Mouse (Mus musculus) left cerebral cortex, postnatal 25 days (tissue): ENCODE measurements around the gene Gm7102. TPM values are rescaled to one million over a fixed set of nuclear protein-coding genes. Genes with fewer than 3 reads are reported as not detected.
A peak's percentile ranks its signal among the peaks of the same experiment; 100 is the strongest.
"Not testable (repeated sequence)": the region's sequence is repeated elsewhere in the genome, so short reads cannot be mapped to it uniquely, and the experiment has no call there.

Source experiments
- DNase-seq, 2 experiments: peaks; one replicate each; pipeline ENCODE4 v3.0.0; 2022; ENCODE audit warnings: low spot score in 2 of 2, mixed read lengths in 1 of 2
- intact Hi-C: fragments of 180-260 bp; cut with DNase I; formaldehyde crosslinking; loops from one replicate; pipeline ENCODE4 v1.15.1; 2025
- total RNA-seq, 2 experiments: library from RNA; stranded (reverse); gene quantifications; 2 replicates each; pipeline ENCODE4 v1.2.3; 2021

The Gm7102 gene
- not detected for total RNA-seq

DNA sequence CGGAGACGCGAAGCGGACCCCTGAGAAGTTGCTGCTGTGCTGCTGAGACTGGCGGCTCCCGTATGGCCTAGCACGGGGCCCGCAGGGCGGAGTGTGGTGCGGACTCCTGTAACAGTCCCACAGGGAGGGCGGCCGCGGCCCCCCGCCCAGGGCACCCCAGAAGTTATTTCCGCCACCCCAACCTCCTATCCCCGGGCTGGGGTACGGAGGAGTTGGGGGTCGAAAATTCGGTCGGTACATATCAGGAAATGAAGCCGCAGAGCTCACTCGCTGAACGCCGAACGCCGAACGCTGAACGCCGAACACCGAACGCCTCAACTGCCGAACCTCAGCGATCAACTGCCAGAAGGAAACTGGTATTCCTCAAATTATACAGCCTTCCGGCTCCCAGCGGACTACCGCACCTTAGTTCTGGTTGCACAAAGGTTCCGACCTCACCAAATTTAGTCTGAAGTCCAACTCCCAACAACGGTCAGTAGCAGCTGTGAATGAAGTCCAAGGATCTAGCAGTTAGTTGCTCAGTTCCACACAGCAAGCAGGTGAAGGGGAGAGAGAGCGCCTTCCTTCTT is at the start of gene Gm7102:
Gene Gm7102 (minus strand): TSS at position 554 of the 569 bp plus-strand sequence.
- DNase-seq = no peak
- intact Hi-C loops = no loop called here

DNA sequence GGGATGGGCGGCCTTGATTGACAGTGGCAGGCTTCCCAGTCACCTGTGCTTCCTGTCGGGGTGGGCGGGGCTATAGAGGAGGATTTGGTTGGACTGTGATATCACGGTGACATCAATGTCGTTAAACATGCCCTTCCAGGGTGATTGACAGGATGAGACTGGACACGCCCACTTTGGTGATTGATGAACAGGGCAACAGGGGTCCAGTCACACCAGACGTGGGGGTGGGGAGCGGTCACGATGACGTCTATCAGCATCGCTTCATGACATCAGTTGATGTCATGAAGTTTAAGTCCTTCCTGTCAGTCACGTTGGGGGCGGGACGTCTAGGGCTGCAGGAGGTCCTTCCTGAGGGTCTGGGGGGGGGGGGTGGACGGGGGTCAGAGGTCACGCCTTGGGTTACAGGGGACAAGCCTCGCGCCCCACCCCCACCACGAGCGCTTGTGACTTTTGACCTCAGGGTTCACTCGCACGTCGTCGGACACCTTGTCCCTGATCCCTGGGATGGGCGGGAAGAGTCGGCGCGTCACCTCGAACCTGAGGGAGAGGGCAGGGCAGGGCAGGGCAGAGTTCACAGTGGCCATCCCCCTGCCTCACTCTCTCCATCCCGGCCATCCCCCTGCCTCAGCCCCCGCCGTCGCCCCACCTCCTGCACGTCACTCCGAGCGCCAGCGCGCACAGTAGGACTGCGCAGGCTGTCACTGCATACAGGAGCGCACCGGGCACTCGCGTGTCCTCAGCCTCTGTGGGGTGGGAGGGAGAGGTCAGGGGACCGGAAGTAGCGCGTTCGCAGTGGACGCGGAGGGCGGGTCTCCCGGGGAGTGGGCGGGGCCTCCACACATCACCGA is 48.8 kb upstream of the Gm7102 start:
- peak in 1 of 2 experiments; percentile 3 for DNase-seq
- intact Hi-C loops = loop anchor here (10.0 kb wide), 1 partner anchor 340 kb away; the partner anchor contains the start of gene Grk5

DNA sequence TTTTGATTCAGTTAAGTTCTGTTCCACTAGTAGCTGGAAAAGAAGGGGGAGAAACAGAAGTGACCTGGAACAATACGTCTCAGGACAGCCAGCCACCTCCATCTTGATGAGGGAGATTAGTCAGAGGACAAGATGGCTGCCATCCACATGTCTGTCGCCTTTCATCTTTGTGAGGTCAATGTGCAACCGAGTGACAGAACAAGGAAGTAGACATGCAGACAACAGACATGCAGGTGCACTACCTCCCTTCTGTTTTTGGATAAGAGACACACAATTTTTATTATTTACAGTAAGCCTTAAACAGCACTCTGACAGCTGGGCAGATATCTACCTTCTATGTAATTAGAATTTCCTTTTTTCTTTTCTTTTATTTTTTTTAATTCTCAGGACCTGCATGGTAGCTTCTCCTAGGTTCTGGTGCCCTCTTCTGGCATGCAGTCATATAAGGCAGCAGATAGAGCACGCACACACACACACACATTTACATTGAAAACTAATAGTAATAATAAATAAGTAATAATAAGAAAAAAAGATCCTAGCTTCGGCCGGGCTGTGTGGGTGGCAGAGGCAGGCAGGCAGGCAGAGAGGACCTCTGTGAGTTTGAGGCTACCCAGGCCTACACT is 47.7 kb upstream of the Gm7102 start:
- intact Hi-C loops = loop anchor here (10.0 kb wide), 1 partner anchor 339 kb away; the partner anchor contains the start of gene Grk5
- no peak for DNase-seq

DNA sequence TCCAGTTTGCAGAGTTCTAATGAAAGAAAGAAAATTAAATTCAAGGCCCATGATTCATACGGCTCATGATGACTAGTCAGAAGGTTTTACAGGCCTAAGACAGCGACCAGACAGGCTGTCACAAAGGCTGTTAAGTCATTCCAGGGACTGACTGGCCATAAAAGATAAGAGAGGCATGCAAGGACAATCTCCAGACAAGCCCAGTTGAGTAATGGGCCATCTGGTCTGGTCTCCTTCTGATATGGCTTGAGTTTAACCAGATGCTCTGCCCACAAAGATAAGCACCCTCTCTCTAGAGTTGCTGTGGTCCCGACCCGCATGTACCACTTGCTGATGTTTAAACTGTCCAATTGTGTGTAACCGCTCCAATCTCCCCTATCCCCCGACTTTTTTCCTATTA is 31.4 kb upstream of the Gm7102 start:
- intact Hi-C loops, DNase-seq: not testable (repeated sequence)

DNA sequence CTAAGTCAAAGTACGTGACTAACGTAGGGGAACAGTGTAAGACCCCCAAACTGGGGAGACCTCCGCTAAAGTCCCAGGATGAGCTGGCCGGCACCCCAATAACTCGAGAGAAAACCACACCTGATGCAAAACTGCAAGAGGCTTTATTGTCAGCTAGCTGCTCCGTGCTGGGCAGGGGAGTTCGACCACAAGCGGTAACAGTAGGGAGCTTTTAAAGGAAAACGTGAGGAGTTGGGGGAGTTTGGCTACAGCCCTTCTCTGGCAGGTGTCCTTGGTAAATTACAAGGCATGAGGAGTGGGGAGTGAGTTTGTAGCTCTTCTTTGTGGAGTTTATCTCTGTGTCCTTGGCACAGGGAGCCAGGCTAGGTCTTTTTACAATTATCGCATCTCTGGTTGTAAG is 23.7 kb upstream of the Gm7102 start:
- intact Hi-C loops = loop anchor here (1.0 kb wide), 1 partner anchor 65 kb away; no protein-coding TSS in a partner anchor
- DNase-seq = peak; percentile 14 to 17

DNA sequence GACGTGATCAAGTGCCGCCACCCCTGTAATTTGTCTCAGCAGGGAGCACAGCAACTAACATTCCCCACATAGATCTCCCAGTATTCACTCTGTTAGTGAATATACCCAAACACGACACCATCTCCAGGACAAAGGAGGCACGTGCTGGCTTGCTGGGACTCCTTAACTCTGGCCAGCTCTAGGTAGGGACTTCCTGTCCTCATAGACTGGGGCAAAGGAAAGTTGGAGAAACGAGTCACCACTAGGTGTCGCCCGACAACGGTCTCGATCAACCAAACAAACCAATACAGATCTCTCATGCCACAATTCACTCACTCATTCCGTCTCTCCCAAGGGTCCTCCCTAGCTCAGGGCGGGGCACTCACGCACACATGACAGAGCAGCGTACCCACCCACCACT is 23.2 kb upstream of the Gm7102 start:
- DNase-seq = peak; percentile 83 to 92
- intact Hi-C loops = loop anchor here (1.0 kb wide), 1 partner anchor 66 kb away; no protein-coding TSS in a partner anchor

DNA sequence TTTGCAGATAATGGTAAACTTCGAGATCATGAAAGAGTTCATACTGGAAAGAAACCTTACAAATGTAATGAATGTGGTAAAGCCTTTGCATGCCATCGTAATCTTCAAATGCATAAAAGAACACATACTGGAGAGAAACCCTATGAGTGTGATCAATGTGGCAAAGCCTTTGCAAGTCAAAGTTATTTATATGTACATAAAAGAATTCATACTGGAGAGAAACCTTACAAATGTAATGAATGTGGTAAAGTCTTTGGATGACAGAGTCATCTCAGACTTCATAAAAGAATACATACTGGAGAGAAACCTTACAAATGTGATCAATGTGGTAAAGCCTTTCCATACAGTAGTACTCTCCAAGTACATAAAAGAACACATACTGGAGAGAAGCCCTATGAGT is 7.5 kb upstream of the Gm7102 start, which contains the start of gene Gm6020:
Gene Gm6020 (plus strand): TSS at position 301 of the 400 bp plus-strand sequence.
- DNase-seq, intact Hi-C loops: not testable (repeated sequence)

DNA sequence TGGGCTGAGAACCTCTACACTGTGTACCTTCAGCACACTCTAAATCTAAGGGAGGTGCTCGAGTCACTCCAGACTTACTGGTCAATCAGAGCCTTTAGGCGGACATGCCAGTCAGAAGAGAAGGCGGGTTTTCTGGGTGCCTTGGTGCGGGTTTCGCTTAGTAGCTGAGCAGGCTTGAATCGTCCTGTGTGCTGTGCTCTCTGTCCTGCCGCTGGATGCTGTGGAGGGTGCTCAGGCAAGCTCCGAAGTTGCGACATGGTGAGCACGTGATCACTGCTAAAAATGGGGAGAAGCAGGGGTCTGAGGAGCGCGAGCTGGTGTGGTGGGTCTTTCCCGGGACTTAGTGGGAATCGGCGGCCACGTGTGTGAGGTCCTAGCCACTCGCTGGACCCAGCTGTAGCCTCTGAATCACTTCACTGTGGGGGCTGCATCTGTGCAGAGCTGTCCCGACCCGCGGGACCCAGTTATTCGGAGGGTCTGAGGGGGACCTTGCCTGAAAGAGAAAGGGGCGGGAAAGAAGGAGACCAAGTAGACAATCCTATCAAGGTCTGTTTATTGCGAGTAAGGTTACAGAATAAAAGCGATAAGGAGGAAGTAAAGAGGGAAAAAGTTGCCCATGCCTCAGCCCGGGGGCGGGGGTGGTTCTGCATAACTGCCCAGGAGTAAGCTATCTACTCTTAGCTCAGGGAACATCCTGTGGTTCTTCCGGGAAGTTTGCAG is 24.2 kb downstream of the Gm7102 start:
- DNase-seq = no peak
- intact Hi-C loops = no loop called here

DNA sequence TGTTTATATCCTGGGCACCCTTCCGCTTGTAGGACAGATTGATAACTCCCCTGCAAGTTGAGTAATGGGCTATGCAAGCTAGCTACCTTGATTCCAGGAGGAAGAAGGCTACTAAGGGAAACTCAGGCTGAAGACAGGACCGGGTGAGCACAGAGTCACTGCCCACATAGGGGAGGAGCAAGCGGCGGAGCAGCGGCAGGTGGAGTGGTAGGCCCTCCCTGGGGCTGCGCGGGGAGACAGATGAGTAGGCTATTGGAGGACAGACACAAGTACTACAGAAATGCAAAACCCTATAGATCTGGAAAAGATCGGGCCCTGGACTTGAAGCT is 24.8 kb downstream of the Gm7102 start:
- no peak for DNase-seq
- intact Hi-C loops = no loop called here

DNA sequence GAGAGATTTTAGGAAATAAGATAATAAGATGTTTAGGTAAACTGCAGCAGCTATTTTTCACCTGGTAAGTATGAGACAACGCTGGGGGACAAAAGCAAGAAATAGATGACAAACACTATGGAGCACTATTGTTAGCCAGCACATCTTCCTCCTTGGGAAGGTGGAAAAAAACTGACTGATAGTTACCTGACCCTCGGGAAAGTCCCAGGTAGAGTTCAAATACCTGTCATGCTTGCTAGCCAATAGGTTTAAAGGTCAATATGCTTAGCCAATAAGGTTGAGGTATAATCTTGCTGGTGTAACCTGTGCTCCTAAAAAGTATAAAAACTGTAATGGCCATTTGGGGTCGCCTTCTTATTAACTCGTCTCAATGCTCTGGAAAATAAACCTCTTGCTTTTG is 34.8 kb downstream of the Gm7102 start:
- no peak for DNase-seq
- intact Hi-C loops = no loop called here

DNA sequence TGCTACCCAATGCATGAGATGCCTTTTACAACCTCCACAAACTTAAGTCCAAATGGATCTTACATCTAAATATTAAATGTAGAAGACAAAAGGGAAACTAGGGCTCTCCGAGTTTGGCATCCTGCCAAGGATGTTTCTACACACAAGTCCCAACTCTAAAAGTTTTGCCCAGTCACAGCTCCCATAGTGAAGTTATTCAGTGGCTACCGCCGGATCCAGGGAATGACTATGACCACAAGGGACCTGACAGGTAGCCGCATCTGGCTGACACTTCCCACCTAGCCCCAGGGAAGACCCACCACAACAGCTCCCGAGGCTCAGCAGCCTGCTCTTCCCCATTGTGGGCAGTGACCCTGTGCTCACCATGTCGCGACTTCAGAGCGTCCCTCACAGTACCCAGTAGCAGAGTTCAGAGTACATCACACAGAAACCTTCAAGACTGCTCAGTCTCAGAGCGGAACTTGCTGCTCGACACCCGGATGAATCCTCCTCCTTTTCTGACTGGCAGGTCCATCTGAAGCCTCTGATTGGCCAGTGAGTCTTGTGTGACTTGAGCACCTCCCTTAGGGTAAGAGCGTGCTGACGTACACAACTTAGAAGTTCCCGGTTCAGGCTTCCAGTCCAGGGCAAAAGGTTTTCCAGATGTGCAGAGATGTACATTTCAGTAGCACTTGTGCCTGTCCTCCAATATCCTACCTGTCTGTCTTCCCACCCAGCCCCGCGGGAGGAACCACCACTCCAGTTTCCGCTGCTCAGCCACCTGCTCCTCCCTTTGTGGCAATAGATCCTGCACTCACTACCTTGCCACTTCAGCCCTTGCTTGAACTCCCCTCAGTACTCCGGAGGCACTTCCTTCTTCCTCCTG is 35.5 kb downstream of the Gm7102 start, which contains the start of gene Zfp950:
Gene Zfp950 (minus strand): TSS at position 499 of the 865 bp plus-strand sequence.
- peak; percentile 85 to 96 for DNase-seq
- intact Hi-C loops = no loop called here

DNA sequence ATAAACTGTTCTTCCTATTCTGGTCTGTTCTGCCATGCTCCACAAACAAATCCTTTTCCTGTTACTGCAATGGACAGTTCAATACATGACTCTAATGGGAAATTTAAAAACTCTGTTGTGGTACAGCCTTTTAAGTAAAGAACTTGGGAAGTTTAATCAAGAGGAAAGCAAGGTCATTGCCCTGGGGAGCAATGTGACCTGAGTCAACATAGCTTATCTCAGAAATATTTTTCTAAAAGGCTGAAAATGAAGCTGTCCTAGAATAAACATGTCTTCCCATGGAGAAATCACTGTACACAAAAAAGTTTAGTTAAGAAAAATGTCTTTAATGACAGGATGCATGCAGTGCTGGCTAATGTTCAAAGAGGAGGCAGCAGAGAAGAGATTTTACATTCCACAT is 37.5 kb downstream of the Gm7102 start:
- intact Hi-C loops = no loop called here
- no peak for DNase-seq

DNA sequence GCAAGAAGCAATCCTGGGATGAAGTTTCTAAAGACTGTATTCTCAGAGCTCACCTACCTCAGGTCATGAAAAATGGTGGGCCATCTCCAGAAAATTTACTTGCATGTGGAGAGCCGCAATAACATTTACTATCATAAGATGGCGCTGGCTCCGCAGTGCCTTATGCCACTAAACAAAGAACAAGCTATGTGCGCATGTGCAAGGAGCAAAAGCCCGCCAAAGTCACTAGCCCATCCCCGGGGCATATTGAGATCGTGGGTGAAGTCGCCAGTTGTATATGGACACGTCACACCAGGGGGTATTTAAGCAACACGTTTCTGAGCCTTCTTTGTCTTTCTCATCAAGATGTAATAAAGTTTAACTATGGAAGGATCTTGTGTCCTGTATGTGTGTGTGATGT is 45.0 kb downstream of the Gm7102 start:
- intact Hi-C loops = no loop called here
- DNase-seq = no peak

Other genes starting within 250 kb of the Gm7102 start
- 10 to 100 TPM; 48.7 to 49.1 TPM for gene Zfp950, start 35.5 kb downstream of the Gm7102 start, total RNA-seq
- not detected for gene Gm6020, start 7.6 kb upstream of the Gm7102 start, total RNA-seq
- gene Csf2ra, start 52.1 kb upstream of the Gm7102 start, total RNA-seq = 10 to 100 TPM; 31.7 to 33.9 TPM
- gene Gm21060, start 120.8 kb upstream of the Gm7102 start, total RNA-seq = not detected